Mouse (Mus musculus): ENCODE measurements around the gene Sertad1.

The Sertad1 gene

GRCm38 (mm10) chr7:27537998-27538397, 51.3 kb downstream of the Sertad1 start:
- peak; percentile 56 to 71 for DNase-seq (ENCODE audit: inconsistent age in 2 of 2, low spot score in 1 of 2)

GRCm38 (mm10) chr7:27538797-27539196, 52.1 kb downstream of the Sertad1 start:
- DNase-seq (ENCODE audit: inconsistent age in 2 of 2, low spot score in 1 of 2) = no peak

All from adrenal gland, adult (tissue).